Mouse (Mus musculus) cerebellum, adult (tissue): Measurements from ENCODE around the gene Aaed1.
"Not testable (repeated sequence)": the region's sequence is repeated elsewhere in the genome, so short reads cannot be mapped to it uniquely, and the experiment has no call there.

Experiments used
- ATAC-seq: cut with Nextera tagmentation; 2 replicates; pipeline ENCODE4 v1.9.2; 2017; ENCODE audit warnings: mild to moderate bottlenecking, moderate library complexity, mixed read lengths; ENCODE audit not compliant: insufficient number of reproducible peaks, low FRiP score, low TSS enrichment

The Aaed1 gene

GRCm38 (mm10) chr13:64254185-64254584, 58.3 kb downstream of the Aaed1 start:
- ATAC-seq: not testable (repeated sequence)

GRCm38 (mm10) chr13:64253697-64254096, 58.8 kb downstream of the Aaed1 start:
- ATAC-seq: no peak

- no peak for ATAC-seq
Measured at GRCm38 (mm10) chr13:64252147-64252546, 60.4 kb downstream of the Aaed1 start.

GRCm38 (mm10) chr13:64250363-64250762, 62.1 kb downstream of the Aaed1 start:
- ATAC-seq: no peak

GRCm38 (mm10) chr13:64248775-64249524, 63.6 kb downstream of the Aaed1 start:
- peak; percentile 90 for ATAC-seq

GRCm38 (mm10) chr13:64248161-64248774, 64.2 kb downstream of the Aaed1 start:
- ATAC-seq: peak; percentile 43

- no peak for ATAC-seq
Measured at GRCm38 (mm10) chr13:64246106-64246505, 66.4 kb downstream of the Aaed1 start.

- no peak for ATAC-seq
Measured at GRCm38 (mm10) chr13:64244685-64245261, 67.7 kb downstream of the Aaed1 start.

- ATAC-seq: no peak
Measured at GRCm38 (mm10) chr13:64242721-64243120, 69.8 kb downstream of the Aaed1 start.

GRCm38 (mm10) chr13:64240626-64241025, 71.9 kb downstream of the Aaed1 start:
- ATAC-seq: no peak

- ATAC-seq: no peak
Measured at GRCm38 (mm10) chr13:64237681-64238157, 74.8 kb downstream of the Aaed1 start.

- ATAC-seq: peak; percentile 96
Measured at GRCm38 (mm10) chr13:64237000-64237680, 75.4 kb downstream of the Aaed1 start.

GRCm38 (mm10) chr13:64235777-64236176, 76.7 kb downstream of the Aaed1 start:
- no peak for ATAC-seq

GRCm38 (mm10) chr13:64235062-64235715, 77.3 kb downstream of the Aaed1 start:
- ATAC-seq: no peak

GRCm38 (mm10) chr13:64233139-64233538, 79.4 kb downstream of the Aaed1 start:
- no peak for ATAC-seq

- ATAC-seq: no peak
Measured at GRCm38 (mm10) chr13:64226725-64227124, 85.8 kb downstream of the Aaed1 start.

- ATAC-seq: no peak
Measured at GRCm38 (mm10) chr13:64225738-64226137, 86.8 kb downstream of the Aaed1 start.
